Mouse (Mus musculus): ENCODE results near the gene Hk2. TPM values are rescaled to one million over a fixed set of nuclear protein-coding genes. Genes with fewer than 3 reads are reported as not detected.
"Not testable (repeated sequence)": the region's sequence is repeated elsewhere in the genome, so short reads cannot be mapped to it uniquely, and the experiment has no call there.

The Hk2 gene
- total RNA-seq, 2 experiments from 2014 or later = 2.9 to 4.1 TPM

DNA sequence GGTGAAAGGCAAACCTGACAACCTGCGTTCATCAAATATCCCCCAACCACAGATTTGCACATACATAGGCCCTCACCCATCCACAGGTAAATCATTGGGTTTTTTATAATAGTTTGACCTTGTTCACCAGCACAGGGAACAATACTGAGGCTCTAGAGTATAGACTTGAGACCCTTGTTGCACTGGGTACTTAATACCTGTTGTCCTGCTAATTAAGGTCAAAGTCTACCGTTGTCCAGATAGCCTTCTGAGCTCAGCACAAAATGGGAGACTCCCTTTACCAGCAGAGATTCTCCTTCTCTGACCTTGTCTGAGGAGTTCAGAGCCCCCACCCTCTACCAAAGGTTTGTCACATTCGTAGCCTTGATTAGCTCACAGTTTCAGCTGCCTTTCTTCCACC, 70.5 kb downstream of the Hk2 start:
- intact Hi-C loops (cut with DNase I) = loop anchor here (5.0 kb wide), 3 partner anchors 96 to 591 kb away; no protein-coding TSS in a partner anchor
- no peak for DNase-seq (ENCODE audit: extremely low spot score in 1 of 2, low spot score in 2 of 2)
- H3K27ac ChIP-seq = no peak overlapping the region
- no peak overlapping the region for H3K4me3 ChIP-seq
- no peak for TF ChIP-seq CTCF (IDR thresholded peaks at IDR 0.05)

DNA sequence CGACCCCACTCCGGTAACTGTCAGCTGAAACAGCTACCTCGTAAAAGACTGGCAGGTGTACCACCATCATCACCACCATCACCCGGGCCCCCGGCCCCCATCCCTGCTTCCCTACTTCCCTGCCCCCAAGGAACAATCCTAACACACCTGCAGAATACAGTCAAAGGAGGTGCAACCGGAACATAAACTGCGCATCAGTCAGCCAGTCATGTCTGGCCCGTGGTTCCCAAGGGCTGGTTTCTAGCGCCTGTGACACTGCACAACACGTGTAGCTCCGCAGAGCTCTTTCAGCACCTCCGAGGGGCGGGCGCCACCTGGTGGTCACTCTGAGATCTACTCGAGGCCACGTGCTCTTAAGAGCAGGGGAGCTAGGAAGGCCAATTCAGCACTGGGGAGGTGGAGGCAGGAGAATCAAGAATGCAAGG, 71.6 kb downstream of the Hk2 start:
- H3K4me3 ChIP-seq = no peak overlapping the region
- TF ChIP-seq CTCF (IDR thresholded peaks at IDR 0.05) = peak; percentile 94
- intact Hi-C loops (cut with DNase I) = loop anchor here (1.0 to 5.0 kb wide), 4 partner anchors 95 to 726 kb away; no protein-coding TSS in a partner anchor
- DNase-seq (ENCODE audit: extremely low spot score in 1 of 2, low spot score in 2 of 2) = peak; percentile 83 to 88
- H3K27ac ChIP-seq = no peak overlapping the region

DNA sequence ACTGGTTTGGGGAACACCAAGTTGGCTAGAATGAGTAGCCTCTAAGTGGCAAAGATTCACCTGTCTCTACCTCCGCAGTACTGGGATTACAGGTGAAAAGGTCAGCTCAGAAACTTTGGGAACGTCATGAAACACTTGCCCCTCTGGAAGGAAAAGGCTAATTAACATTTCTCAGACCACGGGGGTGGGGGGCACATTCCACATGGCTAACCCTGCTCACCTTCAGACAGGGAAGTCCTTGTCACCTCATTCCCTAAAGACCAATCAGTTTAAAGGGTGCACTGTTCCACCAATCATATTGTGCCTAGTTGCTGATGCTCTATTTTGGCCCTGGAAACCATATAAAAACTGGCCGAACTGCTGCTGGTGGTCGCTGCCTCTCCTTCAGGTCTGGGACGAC, 73.0 kb downstream of the Hk2 start:
- Histone ChIP-seq H3K4me3 (no peak overlapping the region), H3K27ac (no peak overlapping the region)
- intact Hi-C loops (cut with DNase I) = loop anchor here (5.0 kb wide), 3 partner anchors 94 to 589 kb away; no protein-coding TSS in a partner anchor
- DNase-seq (ENCODE audit: extremely low spot score in 1 of 2, low spot score in 2 of 2) = no peak
- TF ChIP-seq CTCF (IDR thresholded peaks at IDR 0.05) = no peak

DNA sequence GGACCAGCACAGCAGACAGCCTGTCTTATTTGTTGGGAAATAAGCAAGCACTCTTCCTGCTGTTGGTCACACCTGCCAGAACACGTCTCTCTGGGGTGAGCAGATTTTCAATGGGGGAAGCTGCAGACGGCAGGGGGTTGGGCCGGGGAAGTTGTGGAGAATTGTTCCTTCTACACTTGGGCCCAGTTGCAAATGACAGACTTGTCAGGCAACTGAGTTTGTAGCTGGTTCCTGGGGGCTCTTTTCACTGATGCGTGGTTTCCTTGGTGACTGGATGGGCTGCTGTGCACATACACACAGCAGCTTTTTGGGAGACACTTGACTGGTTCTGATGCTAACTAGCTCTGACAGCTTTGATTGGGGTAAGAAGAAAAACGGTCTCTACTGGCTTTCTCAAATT, 74.4 kb downstream of the Hk2 start:
- H3K4me3 ChIP-seq = no peak overlapping the region
- TF ChIP-seq CTCF (IDR thresholded peaks at IDR 0.05) = no peak
- no peak for DNase-seq (ENCODE audit: extremely low spot score in 1 of 2, low spot score in 2 of 2)
- intact Hi-C loops (cut with DNase I) = loop anchor here (5.0 kb wide), 3 partner anchors 93 to 588 kb away; no protein-coding TSS in a partner anchor
- H3K27ac ChIP-seq = no peak overlapping the region

GRCm38 (mm10) chr6:82696736-82697135, 77.5 kb downstream of the Hk2 start:
- no peak for TF ChIP-seq CTCF (IDR thresholded peaks at IDR 0.05)
- intact Hi-C loops (cut with DNase I) = no loop called here
- H3K4me3 ChIP-seq = no peak overlapping the region
- no peak for DNase-seq (ENCODE audit: extremely low spot score in 1 of 2, low spot score in 2 of 2)
- no peak overlapping the region for H3K27ac ChIP-seq

GRCm38 (mm10) chr6:82694668-82695067, 79.6 kb downstream of the Hk2 start:
- H3K4me3 ChIP-seq = no peak overlapping the region
- no peak overlapping the region for H3K27ac ChIP-seq
- no peak for TF ChIP-seq CTCF (IDR thresholded peaks at IDR 0.05)
- intact Hi-C loops (cut with DNase I) = no loop called here
- no peak for DNase-seq (ENCODE audit: extremely low spot score in 1 of 2, low spot score in 2 of 2)

- intact Hi-C loops (cut with DNase I) = no loop called here
- TF ChIP-seq CTCF (IDR thresholded peaks at IDR 0.05) = no peak
These were observed 84.8 kb downstream of the Hk2 start for GRCm38 (mm10) chr6:82689474-82689873.

DNA sequence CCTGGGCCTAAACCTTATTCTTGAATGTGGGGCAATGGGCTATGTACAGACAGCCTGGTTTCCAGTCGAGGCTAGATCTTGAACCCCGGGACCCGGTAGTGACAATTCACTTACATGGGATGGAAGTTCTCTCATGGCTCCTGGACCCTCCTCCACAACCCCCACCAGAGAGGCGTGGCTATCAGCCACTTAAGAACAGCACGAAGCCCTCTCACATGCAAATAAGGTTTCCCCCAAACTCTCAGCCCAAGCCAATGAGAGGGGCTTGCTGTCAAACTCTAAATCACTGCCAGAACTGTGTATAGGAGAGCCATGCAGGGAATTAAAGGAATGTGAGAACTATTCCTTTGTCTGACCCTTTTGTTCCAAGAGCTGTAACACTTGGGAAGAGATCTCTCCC, 85.7 kb downstream of the Hk2 start:
- intact Hi-C loops (cut with DNase I); H3K4me3 ChIP-seq; H3K27ac ChIP-seq; DNase-seq (ENCODE audit: extremely low spot score in 1 of 2, low spot score in 2 of 2): not testable (repeated sequence)

More at GRCm38 (mm10) chr6:82689474-82689873, 84.8 kb downstream of the Hk2 start:
- no peak overlapping the region for H3K27ac ChIP-seq
- H3K4me3 ChIP-seq = no peak overlapping the region
- DNase-seq (ENCODE audit: extremely low spot score in 1 of 2, low spot score in 2 of 2) = no peak

DNA sequence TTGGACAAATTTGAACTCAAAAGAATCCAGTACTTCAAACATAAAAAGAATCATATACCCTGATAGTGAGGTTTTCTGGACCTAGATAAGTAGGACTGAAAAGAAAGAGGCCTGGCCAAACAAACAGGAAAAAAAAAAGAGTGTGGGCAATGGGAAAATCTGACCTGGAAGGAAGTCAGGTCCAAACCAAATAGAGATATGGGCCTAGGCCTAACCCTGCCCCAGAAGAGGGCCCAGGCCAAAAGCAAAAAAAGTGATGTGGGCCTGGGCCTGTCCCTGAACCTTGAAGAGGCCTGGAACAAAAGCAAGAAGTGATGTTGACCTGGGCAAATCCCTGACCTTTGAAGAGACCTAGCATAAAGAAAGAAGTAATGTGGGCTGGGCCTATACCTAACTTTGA, 90.1 kb downstream of the Hk2 start:
- Histone ChIP-seq H3K4me3 (no peak overlapping the region), H3K27ac (no peak overlapping the region)
- no peak for TF ChIP-seq CTCF (IDR thresholded peaks at IDR 0.05)
- intact Hi-C loops (cut with DNase I) = no loop called here
- DNase-seq (ENCODE audit: extremely low spot score in 1 of 2, low spot score in 2 of 2) = no peak

DNA sequence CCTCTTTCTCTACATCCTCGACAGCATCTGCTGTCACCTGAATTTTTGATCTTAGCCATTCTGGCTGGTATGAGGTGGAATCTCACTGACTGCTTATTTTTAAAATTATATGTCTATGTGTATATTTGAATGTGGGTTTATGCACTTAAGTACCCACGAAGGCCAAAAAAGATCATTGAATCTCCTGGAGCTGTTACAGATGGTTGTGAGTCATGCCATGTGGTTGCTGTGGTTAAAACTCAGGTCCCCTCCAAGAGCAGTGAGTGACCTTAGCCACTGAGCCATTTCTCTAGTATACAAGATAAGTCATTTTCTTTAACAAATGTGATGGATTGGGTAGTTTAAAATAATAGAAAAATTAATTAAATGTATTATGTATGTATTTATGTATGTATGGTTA, 95.0 kb downstream of the Hk2 start:
- DNase-seq (ENCODE audit: extremely low spot score in 1 of 2, low spot score in 2 of 2); intact Hi-C loops (cut with DNase I); H3K27ac ChIP-seq; H3K4me3 ChIP-seq: not testable (repeated sequence)

DNA sequence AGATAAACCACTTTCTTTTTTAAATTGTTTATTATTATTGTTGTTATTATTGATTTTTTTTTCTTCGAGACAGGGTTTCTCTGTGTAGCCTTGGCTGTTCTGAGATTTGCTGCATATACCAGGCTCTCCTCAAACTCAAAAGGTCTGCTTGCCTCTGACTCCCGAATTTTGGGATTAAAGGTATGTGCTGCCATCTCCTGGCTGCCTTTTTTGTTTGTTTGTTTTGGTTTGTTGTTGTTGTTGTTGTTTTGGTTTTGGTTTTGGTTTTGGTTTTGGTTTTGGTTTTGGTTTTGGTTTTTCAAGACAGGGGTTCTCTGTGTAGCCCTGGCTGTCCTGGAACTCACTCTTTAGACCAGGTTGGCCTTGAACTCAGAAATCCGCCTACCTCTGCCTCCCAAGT, 96.6 kb downstream of the Hk2 start:
- H3K27ac ChIP-seq; DNase-seq (ENCODE audit: extremely low spot score in 1 of 2, low spot score in 2 of 2); H3K4me3 ChIP-seq; intact Hi-C loops (cut with DNase I): not testable (repeated sequence)

Other genes with a start within 250 kb of the Hk2 start
- 10 to 100 TPM; 26.0 to 31.6 TPM for gene Pole4, start 69.1 kb downstream of the Hk2 start, total RNA-seq (2021)
- gene Sema4f, start 165.3 kb upstream of the Hk2 start, total RNA-seq (2021) = 10 to 100 TPM; 39.4 to 40.7 TPM
- not detected for gene M1ap, start 172.4 kb upstream of the Hk2 start, total RNA-seq (2021)